Mouse (Mus musculus) small intestine, adult 2 months (tissue): Measurements from ENCODE around the gene Mfsd2b. TPM values are rescaled to one million over a fixed set of nuclear protein-coding genes. Genes with fewer than 3 reads are reported as not detected.
A peak's percentile ranks its signal among the peaks of the same experiment; 100 is the strongest.
"Not testable (repeated sequence)": the region's sequence is repeated elsewhere in the genome, so short reads cannot be mapped to it uniquely, and the experiment has no call there.

Source experiments
- H3K27ac ChIP-seq: fragments of 200-500 bp; 2 replicates; pipeline ENCODE4 v1.5.1; 2012; ENCODE audit warnings: low read depth, low read length, control low read depth, inconsistent platforms; ENCODE audit not compliant: insufficient read depth
- H3K27me3 ChIP-seq: fragments of 200-500 bp; 2 replicates; pipeline ENCODE4 v1.6.1; 2012; ENCODE audit warnings: mild to moderate bottlenecking, moderate library complexity, low read length, inconsistent platforms; ENCODE audit not compliant: control insufficient read depth, insufficient read depth
- H3K36me3 ChIP-seq: fragments of 200-500 bp; 2 replicates; pipeline ENCODE4 v1.6.1; 2012; ENCODE audit warnings: mild to moderate bottlenecking, low read length, control low read depth, inconsistent platforms; ENCODE audit not compliant: control insufficient read depth, insufficient read depth
- H3K4me1 ChIP-seq: fragments of 200-500 bp; 2 replicates; pipeline ENCODE4 v1.6.1; 2012; ENCODE audit warnings: low read length, inconsistent platforms, mixed read lengths; ENCODE audit not compliant: control insufficient read depth, insufficient read depth, insufficient read length
- H3K4me3 ChIP-seq: fragments of 200-500 bp; 2 replicates; pipeline ENCODE4 v1.5.1; 2012; ENCODE audit warnings: low read depth, mild to moderate bottlenecking, control low read depth, inconsistent platforms, low read length, moderate library complexity
- CTCF ChIP-seq: fragments of 200-500 bp; IDR thresholded peaks from 2 replicates; pipeline ENCODE4 v1.5.1; 2012; ENCODE audit warnings: low read depth, mild to moderate bottlenecking, control low read depth, inconsistent platforms, low read length, moderate library complexity, mixed read lengths; ENCODE audit not compliant: insufficient replicate concordance, insufficient read length; ENCODE audit errors: extremely low read depth
- POLR2A ChIP-seq: fragments of 200-500 bp; IDR thresholded peaks from 2 replicates; pipeline ENCODE4 v1.6.1; 2012; ENCODE audit warnings: low read depth, mild to moderate bottlenecking, control low read depth, inconsistent platforms, low read length, moderate library complexity
- WGBS: fragments of 180-500 bp; shearing (Covaris S2); methylation state at CpG from one replicate; pipeline ENCODE4 v1.1.7; 2018; 5-methylcytosine and 5-hydroxymethylcytosine counted together
- polyA plus RNA-seq: library from polyadenylated mRNA; depleted of rRNA; stranded (reverse); fragments of >200 nt; gene quantifications from 2 replicates; pipeline ENCODE4 v1.2.3, GENCODE M21; 2012; rRNA removed

The Mfsd2b gene
- 1.7 and 6.1 TPM in 2 replicates for polyA plus RNA-seq

DNA sequence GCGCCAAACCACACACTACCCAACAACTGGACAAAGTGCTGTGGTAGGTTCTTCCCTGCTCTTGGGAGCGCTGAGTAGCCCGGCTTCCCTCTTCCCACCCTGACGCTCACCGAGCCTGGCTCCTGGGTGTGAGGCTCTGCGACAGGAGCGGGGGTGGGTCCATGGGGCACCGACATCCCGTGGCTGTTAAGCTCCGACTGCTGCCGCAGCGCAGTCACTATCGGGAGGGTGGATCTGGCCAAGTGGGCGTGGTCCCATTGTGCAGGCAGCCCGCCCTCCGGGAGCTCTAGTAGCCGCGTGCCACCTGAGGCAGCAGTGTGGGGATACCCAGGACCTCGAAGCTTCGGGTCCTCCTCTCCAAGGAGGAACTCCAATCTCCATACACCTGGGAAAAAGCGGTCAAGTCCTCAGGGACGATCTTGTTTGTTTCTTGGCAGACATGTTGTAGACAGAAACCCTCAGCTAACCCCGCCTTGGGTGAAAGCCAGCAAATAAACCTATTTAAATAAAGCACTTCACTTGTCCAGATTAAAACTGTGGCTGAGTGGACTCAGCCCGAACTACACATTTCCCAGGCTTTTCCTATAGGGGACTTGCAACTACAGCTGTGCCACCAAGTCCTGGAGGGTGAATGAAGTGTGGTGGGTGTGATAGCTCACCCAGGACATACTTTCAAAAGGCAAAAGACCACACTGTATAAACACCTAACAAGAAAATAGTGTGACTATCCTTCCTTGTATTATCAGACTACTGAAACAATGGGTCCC lies at the start of gene Mfsd2b:
Gene Mfsd2b (minus strand): TSS at position 199 of the 767 bp plus-strand sequence.
- Histone ChIP-seq H3K36me3 (peaks cover 4% of the 10 kb centered on the region; the same call in 1 of the 2 replicates), H3K27me3 (0 out of 2 replicates have a peak, but pooled peaks cover 5% of the 10 kb centered on the region), H3K27ac (no peak within 1 kb of the TSS), H3K4me1 (peaks cover 14% of the 10 kb centered on the region), H3K4me3 (peak within 1 kb of the TSS; percentile 44)
- no peak for TF ChIP-seq POLR2A
- TF ChIP-seq CTCF = no peak
- WGBS = 1% methylated on average over 24 of the region's 24 CpGs

DNA sequence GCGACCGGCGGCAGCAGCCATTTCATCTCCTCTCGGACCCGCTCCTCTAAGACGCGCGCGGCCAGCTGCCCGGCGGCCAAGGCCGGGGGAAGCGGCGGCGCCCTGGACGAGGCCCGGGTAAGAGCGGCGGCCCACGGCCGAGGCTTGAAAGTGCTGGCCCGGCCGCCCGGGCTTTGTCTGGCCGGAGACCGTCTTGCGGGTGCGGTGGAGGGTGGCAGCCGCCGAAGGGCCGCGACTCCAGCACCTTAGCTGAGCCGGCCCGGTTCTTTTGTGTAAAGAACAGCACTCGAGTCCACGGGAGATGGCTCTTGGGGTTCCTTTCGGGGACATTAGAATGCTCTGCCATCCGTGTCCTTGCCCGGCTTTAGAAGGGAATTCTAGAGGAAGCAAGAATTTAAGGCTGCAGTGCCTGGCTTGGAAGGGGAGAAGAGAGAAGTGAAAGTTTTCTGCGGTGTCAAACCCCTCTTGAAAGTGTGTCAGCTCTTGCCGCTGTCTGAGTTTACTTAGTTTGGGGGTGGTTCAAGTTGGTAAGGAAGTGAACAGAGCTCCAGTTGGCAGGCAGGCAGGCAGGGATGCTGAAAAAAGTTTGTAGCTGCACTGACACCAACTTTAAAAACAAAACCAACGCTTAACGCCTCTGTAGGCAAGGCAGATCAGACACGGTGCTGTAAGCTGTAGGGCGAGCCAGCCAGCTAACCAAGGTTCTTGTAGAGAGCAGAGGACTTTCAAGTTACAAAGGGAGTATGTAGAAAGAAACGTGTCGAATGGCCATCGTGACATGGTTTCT lies 43.8 kb upstream of the Mfsd2b start:
- Histone ChIP-seq H3K4me3 (peak overlapping the region; percentile 90), H3K4me1 (peaks cover 6% of the 10 kb centered on the region; the same call in 1 of the 2 replicates), H3K27me3 (no peaks in the 10 kb centered on the region), H3K36me3 (no peaks in the 10 kb centered on the region), H3K27ac (peak overlapping the region; percentile 87)
- TF ChIP-seq POLR2A = no peak
- no peak for TF ChIP-seq CTCF
- under 1% methylated on average over 48 of the region's 48 CpGs for WGBS

DNA sequence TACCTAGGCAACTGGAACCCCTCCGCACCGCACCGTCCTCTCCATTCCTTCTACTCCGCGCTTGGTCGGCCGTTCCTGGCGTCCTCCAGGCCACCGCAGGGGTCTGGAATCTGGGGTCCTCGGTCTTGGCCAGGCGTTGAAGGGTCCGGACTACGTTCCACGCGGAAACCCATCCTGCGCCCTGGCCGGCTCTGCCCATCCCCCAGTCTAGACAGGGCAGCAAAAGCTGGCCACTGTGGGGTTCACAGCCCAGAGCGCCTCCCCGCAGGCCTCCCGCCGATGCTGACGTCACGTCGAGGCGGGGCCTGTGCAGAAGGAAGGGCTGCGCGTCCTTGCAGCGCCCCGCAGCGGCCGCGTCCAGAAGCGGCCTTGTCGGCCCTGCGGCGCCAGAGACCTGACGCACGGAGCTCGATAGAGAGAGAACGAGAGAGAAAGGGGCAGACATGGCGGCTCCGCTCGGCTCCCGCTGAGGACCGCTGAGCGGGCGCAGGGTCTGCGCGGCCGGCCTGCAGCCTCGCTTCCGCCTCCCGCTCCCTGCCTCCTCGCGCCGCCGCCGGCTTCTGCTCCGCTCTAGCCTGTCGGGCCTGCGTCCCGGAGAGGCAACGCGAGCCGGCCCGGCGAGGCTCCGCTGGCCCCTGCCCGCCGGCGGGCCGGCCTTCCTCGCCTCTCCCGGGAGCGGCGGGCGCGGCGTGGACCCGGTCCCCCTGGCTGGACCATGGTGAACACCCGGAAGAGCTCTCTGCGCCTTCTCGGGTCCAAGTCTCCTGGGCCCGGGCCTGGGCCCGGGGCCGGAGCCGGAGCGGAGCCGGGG lies 43.0 kb upstream of the Mfsd2b start, which contains the start of gene Atad2b:
Gene Atad2b (plus strand): TSS at position 360 of the 811 bp plus-strand sequence.
- H3K27ac ChIP-seq = peak within 1 kb of the TSS; percentile 87
- H3K4me1 ChIP-seq = peaks cover 10% of the 10 kb centered on the region; the same call in 1 of the 2 replicates
- WGBS = under 1% methylated on average over 88 of the region's 89 CpGs
- H3K4me3 ChIP-seq = peak within 1 kb of the TSS; percentile 90
- H3K36me3 ChIP-seq = no peaks in the 10 kb centered on the region
- no peaks in the 10 kb centered on the region for H3K27me3 ChIP-seq
- TF ChIP-seq CTCF = peak; percentile 89
- peak; percentile 95 for TF ChIP-seq POLR2A

DNA sequence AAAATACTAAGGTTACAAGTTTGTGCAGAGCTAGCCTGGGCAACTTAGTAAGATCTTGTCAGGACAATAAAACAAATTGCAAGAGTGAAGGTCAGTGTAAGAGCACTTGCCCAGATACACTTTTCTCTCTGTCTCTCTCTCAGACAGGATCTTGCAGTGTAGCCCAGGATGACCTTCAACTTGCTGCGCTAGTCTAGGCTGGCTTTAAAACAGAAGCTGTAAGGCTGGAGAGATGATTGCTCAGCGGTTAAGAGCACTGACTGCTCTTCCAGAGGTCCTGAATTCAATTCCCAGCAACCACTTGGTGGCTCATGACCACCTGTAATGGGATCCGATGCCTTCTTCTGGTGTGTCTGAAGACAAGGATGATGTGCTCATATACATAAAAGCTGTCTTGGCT lies 40.8 kb upstream of the Mfsd2b start:
- WGBS = 76% methylated on average over 3 of the region's 3 CpGs
- H3K27me3 ChIP-seq = no peaks in the 10 kb centered on the region
- H3K4me3 ChIP-seq = no peak overlapping the region
- H3K36me3 ChIP-seq = no peaks in the 10 kb centered on the region
- TF ChIP-seq CTCF = no peak
- TF ChIP-seq POLR2A = no peak
- no peak overlapping the region; the same call in 1 of the 2 replicates for H3K27ac ChIP-seq
- peaks cover 10% of the 10 kb centered on the region; the same call in 1 of the 2 replicates for H3K4me1 ChIP-seq

DNA sequence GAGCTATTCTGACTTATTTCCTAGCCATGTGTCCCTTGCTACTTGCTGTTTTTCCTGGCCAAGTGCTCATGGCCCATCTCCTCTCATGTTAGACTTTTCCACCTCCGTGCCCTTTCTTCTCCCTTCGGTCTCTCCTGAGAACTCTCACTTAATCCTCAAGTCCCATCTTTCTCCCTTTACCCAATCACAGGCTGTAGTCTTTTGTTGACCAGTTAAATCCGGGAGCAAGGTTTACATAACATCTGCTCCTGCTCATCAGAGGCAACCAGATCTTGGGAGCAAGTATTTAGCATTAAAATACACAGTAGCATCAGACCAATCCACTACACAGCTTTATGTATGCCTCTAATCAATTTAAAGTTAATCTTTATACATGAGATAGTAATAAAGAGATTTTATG lies 40.3 kb upstream of the Mfsd2b start:
- 62% methylated on average over 3 of the region's 3 CpGs for WGBS
- peaks cover 10% of the 10 kb centered on the region; the same call in 1 of the 2 replicates for H3K4me1 ChIP-seq
- no peaks in the 10 kb centered on the region for H3K36me3 ChIP-seq
- no peaks in the 10 kb centered on the region for H3K27me3 ChIP-seq
- H3K4me3 ChIP-seq = no peak overlapping the region
- TF ChIP-seq POLR2A (no peak), CTCF (no peak)
- H3K27ac ChIP-seq = peak overlapping the region; percentile 73; the same call in 1 of the 2 replicates

- H3K27ac ChIP-seq = peak overlapping the region; percentile 53
- no peaks in the 10 kb centered on the region for H3K36me3 ChIP-seq
- H3K4me1 ChIP-seq = peaks cover 10% of the 10 kb centered on the region; the same call in 1 of the 2 replicates
- WGBS = 49% methylated on average over 4 of the region's 4 CpGs
- H3K4me3 ChIP-seq = no peak overlapping the region
- no peaks in the 10 kb centered on the region for H3K27me3 ChIP-seq
- no peak for TF ChIP-seq CTCF
- TF ChIP-seq POLR2A = no peak
Observed at GRCm38 (mm10) chr12:4911716-4912115, 37.6 kb upstream of the Mfsd2b start.

GRCm38 (mm10) chr12:4910496-4910895 lies 36.3 kb upstream of the Mfsd2b start:
- not testable (repeated sequence) for H3K27me3 ChIP-seq, H3K36me3 ChIP-seq, H3K27ac ChIP-seq, H3K4me3 ChIP-seq
- 77% methylated on average over 1 of the region's 1 CpGs for WGBS
- H3K4me1 ChIP-seq = peaks cover 10% of the 10 kb centered on the region; the same call in 1 of the 2 replicates
